Mouse (Mus musculus) heart, embryonic 15.5 days (tissue): Measurements from ENCODE around the gene Kcnj12. TPM values are rescaled to one million over a fixed set of nuclear protein-coding genes. Genes with fewer than 3 reads are reported as not detected.

ENCODE experiments used
- ATAC-seq: fragments of 200-750 bp; cut with Nextera tagmentation; replicated peaks from 2 replicates; pipeline ENCODE4 v1.8.0; 2017; ENCODE audit warnings: low read depth, moderate TSS enrichment; ENCODE audit not compliant: insufficient number of reproducible peaks, insufficient read depth, low FRiP score
- H3K27ac ChIP-seq: fragments of 300-500 bp; sonication (generic); 2 replicates; pipeline ENCODE4 v1.5.1; 2015; ENCODE audit warnings: mild to moderate bottlenecking, inconsistent platforms
- H3K27me3 ChIP-seq: fragments of 300-500 bp; sonication (generic); 2 replicates; pipeline ENCODE4 v1.6.1; 2015; ENCODE audit warnings: inconsistent platforms
- H3K36me3 ChIP-seq: fragments of 300-500 bp; sonication (generic); 2 replicates; pipeline ENCODE4 v1.6.1; 2015; ENCODE audit warnings: mild to moderate bottlenecking, inconsistent platforms
- H3K4me1 ChIP-seq: fragments of 300-500 bp; sonication (generic); replicated peaks from 2 replicates; pipeline ENCODE4 v1.6.1; 2015; ENCODE audit warnings: inconsistent platforms
- H3K4me2 ChIP-seq: fragments of 300-500 bp; sonication (generic); 2 replicates; pipeline ENCODE4 v1.6.1; 2015; ENCODE audit warnings: inconsistent platforms, mild to moderate bottlenecking, moderate library complexity
- H3K4me3 ChIP-seq: fragments of 300-500 bp; sonication (generic); 2 replicates; pipeline ENCODE4 v1.5.1; 2015; ENCODE audit warnings: mild to moderate bottlenecking, inconsistent platforms
- H3K9ac ChIP-seq: fragments of 300-500 bp; sonication (generic); 2 replicates; pipeline ENCODE4 v1.6.1; 2015; ENCODE audit warnings: mild to moderate bottlenecking, inconsistent platforms
- H3K9me3 ChIP-seq: fragments of 300-500 bp; sonication (generic); replicated peaks from 2 replicates; pipeline ENCODE4 v1.6.1; 2016; ENCODE audit warnings: inconsistent platforms
- WGBS: fragments of 180-500 bp; shearing (Covaris S2); methylation state at CpG from one replicate; pipeline ENCODE4 v1.1.7; 2015; ENCODE audit warnings: mixed read lengths; 5-methylcytosine and 5-hydroxymethylcytosine counted together
- polyA plus RNA-seq: library from polyadenylated mRNA; unstranded; fragments of >200 nt; fragmentation: Nextera tagmentation; extraction: Ambion mirVana; gene quantifications from 2 replicates; pipeline ENCODE4 v1.2.1, GENCODE M21; 2015

Gene Kcnj12
- polyA plus RNA-seq, 1 experiment from 2014 or later, result 5.5 TPM

DNA sequence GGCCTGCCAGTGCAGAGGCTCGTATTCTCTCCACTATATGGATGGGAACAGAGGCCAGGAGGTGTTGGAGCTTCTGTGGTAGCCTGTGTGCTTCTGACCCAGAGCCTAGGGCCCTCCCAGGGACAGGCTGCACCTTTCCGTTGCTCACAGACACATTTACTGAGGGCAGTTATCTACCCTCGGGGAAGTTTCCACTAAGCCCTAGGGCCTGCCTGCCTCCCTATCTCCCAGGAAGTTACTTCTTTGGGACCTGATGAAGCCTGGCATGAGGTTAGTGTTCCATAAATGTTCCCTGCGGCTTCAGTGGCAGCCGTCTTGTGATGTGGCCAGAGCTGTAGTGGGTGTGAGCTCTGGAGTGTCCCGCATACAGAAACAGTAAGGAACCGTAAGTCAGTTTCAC, 3.2 kb downstream of the Kcnj12 start:
- H3K4me1 ChIP-seq, result peaks cover 72% of the 10 kb centered on the region
- H3K27me3 ChIP-seq, result peaks cover 50% of the 10 kb centered on the region
- WGBS, result 31% methylated on average over 7 of the region's 7 CpGs
- H3K4me2 ChIP-seq, result peak overlapping the region; percentile 44
- H3K27ac ChIP-seq, result peak overlapping the region; percentile 93
- peak; percentile 51 for ATAC-seq
- H3K9me3 ChIP-seq, result no peaks in the 10 kb centered on the region
- H3K4me3 ChIP-seq, result 0 out of 2 replicates have a peak overlapping the region, but pooled peaks have one; percentile 16
- 0 out of 2 replicates have a peak overlapping the region, but pooled peaks have one; percentile 21 for H3K9ac ChIP-seq
- no peaks in the 10 kb centered on the region for H3K36me3 ChIP-seq

DNA sequence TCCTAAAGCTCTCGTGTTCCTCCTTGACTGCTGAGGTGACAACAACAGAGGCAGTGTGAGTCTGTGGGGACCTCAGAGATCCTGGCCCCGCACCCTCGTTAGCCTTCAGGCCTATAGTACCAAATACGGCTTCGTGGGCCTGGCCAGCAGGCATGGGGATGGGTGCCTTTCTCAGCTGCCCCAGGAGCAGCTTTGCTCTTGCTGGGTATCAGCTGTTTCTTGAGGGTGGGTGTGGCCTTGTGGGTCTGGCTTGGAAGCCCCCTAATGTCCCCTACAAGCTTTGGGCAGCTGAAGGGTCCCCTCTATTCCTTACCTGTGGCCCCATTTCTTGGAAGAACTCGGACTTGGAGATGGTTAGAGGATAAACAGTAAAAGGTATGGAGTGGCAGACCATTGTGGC, 4.0 kb downstream of the Kcnj12 start:
- H3K4me1 ChIP-seq, result peaks cover 72% of the 10 kb centered on the region
- H3K9ac ChIP-seq, result 0 out of 2 replicates have a peak overlapping the region, but pooled peaks have one; percentile 21
- H3K36me3 ChIP-seq, result no peaks in the 10 kb centered on the region
- H3K27ac ChIP-seq, result peak overlapping the region; percentile 93
- WGBS, result 89% methylated on average over 6 of the region's 6 CpGs
- ATAC-seq, result no peak
- no peak overlapping the region for H3K4me3 ChIP-seq
- peak overlapping the region; percentile 44; the same call in 1 of the 2 replicates for H3K4me2 ChIP-seq
- no peaks in the 10 kb centered on the region for H3K9me3 ChIP-seq
- peaks cover 42% of the 10 kb centered on the region for H3K27me3 ChIP-seq

DNA sequence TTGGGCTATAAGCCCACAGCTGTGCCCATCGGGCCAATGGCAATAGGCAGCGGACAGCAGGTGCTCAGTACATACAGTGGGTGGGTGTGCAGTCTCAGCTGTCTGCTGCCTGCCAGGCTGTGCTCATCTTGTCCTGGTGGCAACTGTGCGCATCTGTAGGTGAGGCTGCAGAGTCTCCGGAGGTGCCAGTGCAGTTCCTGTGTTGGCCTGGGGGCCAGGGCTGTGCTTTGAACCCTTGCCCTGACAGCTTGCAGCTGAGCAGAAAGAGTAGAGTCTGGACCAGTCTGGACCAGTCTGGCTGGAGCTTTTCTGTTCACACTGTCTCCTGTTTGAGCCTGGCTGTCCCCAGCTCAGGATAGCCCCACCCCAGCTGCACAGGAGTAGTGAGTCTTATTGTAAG, 4.8 kb downstream of the Kcnj12 start:
- no peak overlapping the region for H3K9ac ChIP-seq
- no peak overlapping the region for H3K4me2 ChIP-seq
- H3K4me3 ChIP-seq, result no peak overlapping the region
- H3K36me3 ChIP-seq, result no peaks in the 10 kb centered on the region
- no peak for ATAC-seq
- WGBS, result 91% methylated on average over 4 of the region's 4 CpGs
- peak overlapping the region; percentile 64; the same call in 1 of the 2 replicates for H3K27ac ChIP-seq
- peaks cover 69% of the 10 kb centered on the region for H3K4me1 ChIP-seq
- H3K9me3 ChIP-seq, result no peaks in the 10 kb centered on the region
- peaks cover 34% of the 10 kb centered on the region for H3K27me3 ChIP-seq

DNA sequence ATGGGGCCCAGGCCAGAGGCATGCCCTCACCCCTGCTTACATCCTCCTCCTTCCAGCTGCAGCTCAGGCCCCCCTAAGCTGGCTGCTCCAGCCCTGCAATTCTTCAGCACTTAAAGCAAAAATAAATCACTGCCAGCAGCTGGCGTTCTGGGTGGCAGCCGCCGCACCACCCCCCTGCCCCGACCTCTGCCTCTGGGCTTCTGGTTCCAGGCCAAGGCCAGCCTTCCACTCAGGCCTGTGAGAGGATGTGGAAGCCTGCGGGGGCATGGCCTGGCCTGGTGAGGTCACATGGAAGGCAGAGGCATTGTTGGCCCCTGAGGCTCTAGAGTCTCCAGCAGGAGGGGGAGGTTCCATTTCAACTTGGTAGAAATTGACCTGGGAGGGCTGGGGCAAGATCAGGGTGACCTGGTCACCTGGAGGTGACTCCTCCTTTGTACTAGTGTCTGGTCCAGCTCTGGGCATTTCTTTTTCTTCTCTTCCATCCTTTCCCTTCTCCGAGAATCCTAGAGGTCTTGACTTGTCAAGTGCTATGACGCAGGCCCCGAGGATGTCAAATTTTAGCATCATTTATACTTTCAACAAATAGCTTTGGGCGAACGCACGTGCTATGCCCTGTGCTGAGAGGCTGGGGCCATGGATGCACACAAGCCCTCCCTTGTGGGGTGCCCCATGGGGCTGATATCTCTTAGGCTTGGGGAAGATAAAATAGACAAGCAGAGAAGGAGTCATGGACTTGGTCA, 6.0 kb downstream of the Kcnj12 start:
- peak; percentile 50 for ATAC-seq
- H3K4me3 ChIP-seq, result no peak overlapping the region
- no peaks in the 10 kb centered on the region for H3K36me3 ChIP-seq
- no peak overlapping the region for H3K9ac ChIP-seq
- peaks cover 59% of the 10 kb centered on the region for H3K4me1 ChIP-seq
- peak overlapping the region; percentile 64 for H3K27ac ChIP-seq
- peak overlapping the region; percentile 7; the same call in 1 of the 2 replicates for H3K4me2 ChIP-seq
- WGBS, result 59% methylated on average over 11 of the region's 11 CpGs
- H3K27me3 ChIP-seq, result peaks cover 22% of the 10 kb centered on the region
- no peaks in the 10 kb centered on the region for H3K9me3 ChIP-seq

DNA sequence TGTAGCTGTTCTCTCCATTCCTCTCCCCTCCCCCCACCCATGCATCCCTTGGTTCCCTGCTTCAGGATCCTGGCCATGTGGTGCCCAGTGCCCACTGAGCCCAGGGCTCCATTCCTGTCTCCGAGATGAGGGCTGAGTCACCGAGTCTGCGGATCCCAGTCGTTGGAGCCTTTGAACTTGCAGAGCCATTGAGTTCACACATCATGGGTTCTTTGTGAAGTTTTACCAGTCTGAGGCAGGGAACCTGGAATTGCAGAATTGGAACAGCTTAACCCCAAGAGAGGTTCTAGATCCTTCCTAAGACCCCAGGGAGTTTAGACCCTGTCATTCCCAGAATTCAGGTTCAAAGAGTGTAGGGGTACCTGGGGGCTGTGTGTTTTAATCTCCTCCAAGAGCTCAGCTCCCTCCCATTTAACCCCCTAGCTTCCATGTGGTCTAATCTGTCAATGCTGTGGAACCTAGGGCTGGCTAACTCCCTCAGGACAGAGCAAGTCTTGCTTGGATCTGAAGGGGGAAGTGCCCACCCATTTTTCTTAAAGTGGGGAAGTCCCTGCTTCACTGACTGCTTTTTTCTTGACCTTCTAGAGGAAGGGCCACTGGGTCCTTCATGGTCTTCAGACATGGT, 6.9 kb downstream of the Kcnj12 start:
- no peaks in the 10 kb centered on the region for H3K9me3 ChIP-seq
- no peaks in the 10 kb centered on the region for H3K36me3 ChIP-seq
- WGBS, result 61% methylated on average over 4 of the region's 4 CpGs
- no peak overlapping the region for H3K27ac ChIP-seq
- ATAC-seq, result no peak
- H3K9ac ChIP-seq, result no peak overlapping the region
- no peak overlapping the region for H3K4me3 ChIP-seq
- H3K4me1 ChIP-seq, result peaks cover 50% of the 10 kb centered on the region
- H3K27me3 ChIP-seq, result peaks cover 13% of the 10 kb centered on the region
- H3K4me2 ChIP-seq, result no peak overlapping the region

DNA sequence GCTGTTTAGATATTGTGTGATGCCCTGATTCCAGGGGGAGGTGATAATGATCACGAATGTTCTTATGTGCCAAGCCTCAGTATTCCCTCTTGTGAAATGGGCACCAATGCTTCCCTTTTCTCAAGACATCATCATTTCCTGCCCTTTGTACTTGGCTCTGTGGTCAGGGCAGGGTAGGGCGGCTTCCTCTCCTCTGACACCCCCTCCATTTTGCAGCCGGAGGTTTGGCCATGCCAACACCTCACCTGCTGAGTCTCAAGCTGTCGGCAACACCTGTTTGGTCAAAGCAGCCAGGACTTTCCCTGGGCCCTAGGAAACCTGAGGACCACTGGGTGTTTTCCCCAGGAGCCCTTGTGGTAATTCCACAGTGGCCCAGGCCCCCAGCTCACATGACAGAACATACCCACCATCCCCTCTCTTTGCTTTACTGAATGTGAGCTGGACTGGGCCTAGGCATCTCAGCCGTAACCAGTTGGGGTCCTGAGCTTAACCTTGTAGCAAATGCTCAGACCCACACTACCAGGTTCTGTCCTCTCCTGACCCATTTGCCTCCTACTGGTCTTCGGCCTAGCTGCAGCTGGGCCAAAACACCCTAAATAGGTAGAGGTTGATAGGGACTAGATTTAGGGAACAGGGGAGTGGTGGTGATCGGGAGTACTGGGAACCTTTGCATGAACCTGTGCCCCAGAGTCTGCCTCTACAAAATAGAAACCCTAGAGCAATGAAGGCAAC, 7.7 kb downstream of the Kcnj12 start:
- ATAC-seq, result no peak
- no peak overlapping the region for H3K9ac ChIP-seq
- no peak overlapping the region for H3K4me3 ChIP-seq
- no peaks in the 10 kb centered on the region for H3K9me3 ChIP-seq
- H3K36me3 ChIP-seq, result no peaks in the 10 kb centered on the region
- H3K4me2 ChIP-seq, result no peak overlapping the region
- no peak overlapping the region for H3K27ac ChIP-seq
- 77% methylated on average over 7 of the region's 7 CpGs for WGBS
- H3K27me3 ChIP-seq, result peaks cover 5% of the 10 kb centered on the region; the same call in 1 of the 2 replicates
- peaks cover 43% of the 10 kb centered on the region for H3K4me1 ChIP-seq

DNA sequence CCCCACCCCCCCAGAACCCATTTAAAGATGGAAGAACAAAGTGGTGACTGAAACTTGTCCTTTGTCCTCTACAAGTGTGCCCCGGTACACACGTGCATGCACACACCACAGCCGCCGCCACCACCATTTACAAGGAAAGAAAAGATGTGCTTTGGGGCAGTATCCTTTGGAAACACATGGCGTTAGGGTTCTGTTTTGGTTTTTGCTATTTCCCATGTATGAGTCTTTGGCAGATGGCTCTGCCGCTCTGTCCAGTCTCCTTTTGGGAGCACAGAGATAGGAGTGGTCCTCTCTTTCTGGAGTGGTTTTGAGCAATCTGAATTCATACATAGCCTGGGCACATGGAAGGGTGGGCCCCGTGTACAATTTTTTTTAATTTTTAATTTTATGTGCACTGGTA, 8.8 kb downstream of the Kcnj12 start:
- Histone ChIP-seq H3K27ac (no peak overlapping the region), H3K9ac (no peak overlapping the region), H3K4me1 (peaks cover 32% of the 10 kb centered on the region), H3K9me3 (no peaks in the 10 kb centered on the region), H3K36me3 (no peaks in the 10 kb centered on the region), H3K4me2 (no peak overlapping the region), H3K27me3 (0 out of 2 replicates have a peak, but pooled peaks cover 1% of the 10 kb centered on the region), H3K4me3 (no peak overlapping the region)
- no peak for ATAC-seq
- WGBS, result 92% methylated on average over 7 of the region's 7 CpGs

DNA sequence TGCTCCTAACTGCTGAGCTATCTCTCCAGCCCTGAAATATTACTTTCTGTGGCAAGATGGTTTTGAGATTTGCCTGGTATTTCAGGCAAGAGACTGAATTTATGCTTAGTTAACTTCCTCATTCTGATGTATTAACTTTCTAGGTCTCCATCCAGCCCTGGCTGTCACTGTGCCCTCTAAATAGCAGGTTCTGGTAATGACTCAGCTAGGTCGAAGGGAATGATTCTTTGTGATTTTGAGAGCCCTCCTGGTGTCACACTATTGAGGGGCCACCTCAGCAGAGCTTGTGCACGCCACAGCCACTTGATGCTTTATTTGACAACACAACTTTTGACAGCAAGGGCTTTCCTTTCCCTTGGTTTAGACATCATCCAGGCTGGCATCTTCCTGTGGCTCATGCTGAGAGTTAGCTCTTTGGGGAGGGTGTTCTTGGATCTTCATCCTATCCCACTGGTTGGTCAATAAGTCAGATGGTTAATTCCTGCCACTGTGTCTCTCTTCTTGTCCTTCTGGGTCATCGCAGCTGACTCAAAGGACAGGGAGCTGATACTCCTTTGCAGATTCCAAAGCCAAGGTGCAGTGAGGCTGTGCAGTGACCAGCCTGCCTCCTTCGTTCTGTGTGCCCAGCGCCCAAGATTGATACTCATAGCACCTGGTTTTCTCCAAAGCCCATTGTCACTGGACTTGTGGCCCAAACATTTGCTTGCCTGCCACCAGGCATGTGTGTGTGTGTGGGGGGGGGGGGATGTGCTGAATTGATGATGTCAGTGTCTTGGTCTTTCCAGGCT, 9.5 kb downstream of the Kcnj12 start:
- Histone ChIP-seq H3K9ac (no peak overlapping the region), H3K27me3 (no peaks in the 10 kb centered on the region), H3K36me3 (no peaks in the 10 kb centered on the region), H3K9me3 (no peaks in the 10 kb centered on the region), H3K4me1 (peaks cover 25% of the 10 kb centered on the region), H3K4me3 (no peak overlapping the region), H3K27ac (no peak overlapping the region), H3K4me2 (no peak overlapping the region)
- no peak for ATAC-seq
- 73% methylated on average over 5 of the region's 5 CpGs for WGBS

DNA sequence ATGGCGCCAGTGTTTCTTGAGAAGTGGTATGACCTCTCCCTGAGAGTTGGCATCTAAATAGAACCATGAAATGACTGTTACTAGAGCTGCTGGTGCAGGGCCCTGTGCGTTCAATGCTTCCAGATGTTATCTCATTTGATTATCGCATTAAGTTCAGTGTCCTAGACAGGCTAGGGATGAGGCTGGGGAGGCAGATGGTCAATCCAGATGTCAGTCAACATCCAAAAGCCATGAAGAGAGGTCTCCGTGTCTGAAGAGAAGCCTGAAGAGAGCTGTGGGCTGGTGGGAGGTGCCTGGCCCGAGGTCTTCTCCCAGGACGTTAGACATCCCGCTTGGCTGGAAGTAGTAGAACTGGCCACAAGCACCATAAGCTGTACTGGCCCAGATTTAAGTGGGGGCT, 10.1 kb downstream of the Kcnj12 start:
- Histone ChIP-seq H3K9me3 (no peaks in the 10 kb centered on the region), H3K36me3 (no peaks in the 10 kb centered on the region), H3K27ac (no peak overlapping the region), H3K27me3 (no peaks in the 10 kb centered on the region), H3K4me1 (peaks cover 19% of the 10 kb centered on the region), H3K9ac (no peak overlapping the region), H3K4me2 (no peak overlapping the region), H3K4me3 (no peak overlapping the region)
- 80% methylated on average over 7 of the region's 7 CpGs for WGBS
- no peak for ATAC-seq

DNA sequence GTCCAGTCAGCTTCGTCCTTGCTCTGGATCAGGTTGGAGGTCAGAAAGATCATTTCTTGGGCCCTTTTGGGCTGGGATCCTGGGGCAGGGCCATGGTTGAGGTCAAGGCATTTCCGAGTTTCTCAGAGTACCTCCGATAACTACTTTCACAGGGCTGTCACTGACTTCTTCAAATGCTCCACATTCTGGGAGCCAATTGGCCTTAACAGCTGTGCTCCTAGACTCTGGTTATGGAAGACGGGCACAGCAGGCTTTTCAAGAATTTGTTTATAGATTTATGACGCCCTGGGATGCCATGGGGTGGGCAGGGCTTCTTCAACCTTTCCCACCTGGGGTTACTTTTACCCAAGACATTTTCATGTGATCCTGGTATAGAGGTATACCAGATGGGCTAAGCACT, 10.8 kb downstream of the Kcnj12 start:
- WGBS, result 72% methylated on average over 5 of the region's 5 CpGs
- no peak for ATAC-seq
- H3K36me3 ChIP-seq, result no peaks in the 10 kb centered on the region
- H3K4me1 ChIP-seq, result peaks cover 14% of the 10 kb centered on the region
- no peak overlapping the region for H3K9ac ChIP-seq
- H3K27me3 ChIP-seq, result no peaks in the 10 kb centered on the region
- no peak overlapping the region for H3K4me3 ChIP-seq
- no peak overlapping the region for H3K27ac ChIP-seq
- no peaks in the 10 kb centered on the region for H3K9me3 ChIP-seq
- H3K4me2 ChIP-seq, result no peak overlapping the region

DNA sequence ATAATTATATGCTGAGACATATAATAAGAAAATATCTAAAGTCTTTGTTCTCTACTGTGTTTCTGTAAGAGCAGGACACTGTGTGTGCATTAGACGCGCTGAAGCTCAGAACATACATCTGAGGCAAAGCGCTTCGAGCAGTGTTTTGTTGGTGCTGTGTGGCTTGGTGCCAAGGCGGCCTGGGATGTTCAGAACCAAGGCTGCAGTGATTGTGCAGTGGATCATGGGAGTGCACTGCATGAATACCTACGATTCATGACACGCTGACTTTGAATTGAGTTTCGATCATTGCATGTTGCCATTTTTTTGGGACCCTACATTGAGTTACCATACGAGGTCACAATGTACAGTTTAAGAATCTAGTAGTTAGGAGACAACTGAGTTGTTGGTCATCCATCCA, 14.3 kb downstream of the Kcnj12 start:
- no peak overlapping the region for H3K4me3 ChIP-seq
- no peaks in the 10 kb centered on the region for H3K27me3 ChIP-seq
- H3K4me1 ChIP-seq, result peaks cover 9% of the 10 kb centered on the region
- no peak overlapping the region for H3K4me2 ChIP-seq
- ATAC-seq, result no peak
- H3K9ac ChIP-seq, result no peak overlapping the region
- 91% methylated on average over 9 of the region's 9 CpGs for WGBS
- no peaks in the 10 kb centered on the region for H3K9me3 ChIP-seq
- no peak overlapping the region for H3K27ac ChIP-seq
- H3K36me3 ChIP-seq, result no peaks in the 10 kb centered on the region
